Mouse (Mus musculus): ENCODE results near the gene Maoa.
A peak's percentile ranks its signal among the peaks of the same experiment; 100 is the strongest.

The Maoa gene

DNA sequence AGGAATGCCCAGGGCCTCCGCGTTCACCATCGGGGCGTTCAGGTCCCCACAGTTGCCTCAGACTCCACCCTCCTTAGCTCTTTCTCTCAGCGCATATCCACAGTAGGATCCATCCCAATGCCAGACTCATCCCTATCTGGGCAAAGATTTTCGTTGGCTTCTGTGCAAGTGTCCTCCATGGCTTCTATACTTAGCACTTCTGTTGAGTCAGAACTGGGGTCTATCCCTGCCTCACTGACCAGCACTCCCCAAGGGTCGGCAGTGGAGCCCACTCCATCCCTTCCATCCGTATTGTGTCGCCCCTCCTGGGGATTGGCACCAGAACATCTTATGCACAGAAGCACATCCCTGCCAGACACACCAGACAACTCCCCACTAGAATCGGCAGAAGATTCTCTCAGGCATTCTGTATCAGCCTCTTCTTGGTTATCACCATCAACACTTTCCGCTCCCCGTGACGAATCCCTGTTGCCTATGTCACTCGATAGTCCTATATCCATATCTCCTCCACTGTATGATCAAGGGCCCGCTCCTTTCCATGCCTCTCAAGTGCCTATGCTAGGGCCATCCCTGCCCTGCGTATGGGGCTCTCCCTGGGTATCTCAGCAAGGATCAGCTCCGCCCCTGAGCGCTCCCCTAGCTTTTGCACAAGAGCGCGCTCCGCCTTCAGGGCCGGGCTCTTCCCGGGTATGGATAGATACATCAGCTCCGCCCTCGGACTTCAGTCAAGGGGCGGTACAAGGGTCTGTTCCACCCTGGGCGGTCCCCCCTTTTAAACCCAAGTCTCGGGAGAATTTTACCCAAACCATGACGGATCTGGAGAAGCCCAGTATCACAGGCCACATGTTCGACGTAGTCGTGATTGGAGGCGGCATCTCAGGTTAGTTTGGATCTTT lies at the start of gene Maoa:
Gene Maoa (plus strand): TSS at position 665 of the 896 bp plus-strand sequence.
- peak; percentile 91 for DNase-seq (ENCODE audit: low read depth, low spot score)

DNA sequence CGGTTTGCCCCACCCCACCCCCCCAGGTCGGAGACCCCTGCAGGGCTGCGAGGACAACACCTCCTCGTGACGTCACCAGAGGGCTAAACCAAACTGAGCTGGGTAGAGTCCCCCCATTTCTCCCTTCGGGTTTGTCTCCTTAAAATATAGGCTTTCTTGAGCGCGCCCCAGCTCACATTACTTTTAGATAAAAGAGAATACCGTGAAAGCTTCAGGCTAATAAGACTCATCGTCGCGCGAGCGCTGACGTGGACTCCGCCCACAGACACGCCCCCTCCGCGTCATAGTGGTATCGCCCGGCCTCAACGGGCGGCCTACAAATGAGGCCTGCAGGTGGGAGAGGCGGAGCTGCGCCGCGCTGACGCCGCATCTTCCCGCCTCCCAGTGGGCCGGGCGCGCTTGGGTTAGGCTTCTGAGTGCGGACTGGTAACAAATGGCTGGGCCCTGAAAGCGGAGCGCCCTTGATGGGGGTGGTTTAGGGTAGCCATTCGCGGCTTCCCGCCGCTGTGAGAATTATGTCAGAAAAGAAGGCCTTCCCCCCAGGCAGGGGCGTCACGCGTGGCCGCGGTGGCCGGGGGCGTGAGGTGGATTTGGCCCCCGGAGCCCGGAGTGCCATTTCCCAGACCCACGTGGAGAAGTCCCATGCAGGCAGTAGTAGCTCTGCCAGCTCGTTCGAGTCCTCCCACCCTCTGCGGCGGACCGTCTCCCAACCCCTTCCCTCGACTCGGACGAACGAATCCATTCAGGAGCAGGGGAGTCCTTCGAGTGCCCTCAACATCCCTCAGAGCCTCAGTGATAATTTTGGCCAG lies 1.1 kb upstream of the Maoa start:
- DNase-seq (ENCODE audit: low read depth, low spot score) = peak; percentile 93

DNA sequence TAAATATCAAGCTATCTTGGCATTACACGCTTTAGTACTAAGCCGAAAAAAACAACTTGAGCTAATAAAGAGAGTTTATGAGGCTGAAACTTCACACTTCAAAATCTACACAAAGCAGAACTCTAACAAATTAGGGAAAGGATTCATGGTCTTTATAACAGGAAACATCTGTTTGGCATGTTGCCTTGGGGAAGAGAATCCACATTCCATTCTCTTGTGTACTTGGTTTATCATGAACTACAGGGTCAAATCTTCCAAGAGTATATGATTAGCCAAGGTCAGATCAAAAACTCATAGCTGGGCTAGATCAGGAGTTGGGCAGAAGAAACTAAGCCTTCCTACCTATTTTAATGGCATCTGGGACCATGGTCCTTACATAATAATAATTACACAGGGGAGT lies 37.0 kb downstream of the Maoa start:
- no peak for DNase-seq (ENCODE audit: low read depth, low spot score)

DNA sequence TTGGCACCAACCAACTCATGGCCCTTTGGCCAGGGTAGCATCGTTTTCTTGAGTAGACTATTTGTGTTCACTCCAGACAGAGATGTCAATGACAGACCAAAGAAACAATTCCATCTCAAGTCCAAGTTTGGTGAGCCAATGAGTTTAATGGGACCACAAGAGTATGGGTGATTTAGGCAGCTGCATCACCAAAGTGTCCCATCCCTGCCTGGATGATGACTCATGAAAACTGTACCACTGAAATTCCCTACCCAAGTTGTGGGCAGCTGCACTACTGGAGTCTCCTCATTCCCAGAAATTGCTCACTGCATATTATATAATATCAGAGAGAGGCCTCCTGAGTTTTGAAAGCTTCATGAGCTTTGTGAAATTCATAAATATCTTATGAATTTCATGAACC lies 86.6 kb downstream of the Maoa start:
- no peak for DNase-seq (ENCODE audit: low read depth, low spot score)

DNA sequence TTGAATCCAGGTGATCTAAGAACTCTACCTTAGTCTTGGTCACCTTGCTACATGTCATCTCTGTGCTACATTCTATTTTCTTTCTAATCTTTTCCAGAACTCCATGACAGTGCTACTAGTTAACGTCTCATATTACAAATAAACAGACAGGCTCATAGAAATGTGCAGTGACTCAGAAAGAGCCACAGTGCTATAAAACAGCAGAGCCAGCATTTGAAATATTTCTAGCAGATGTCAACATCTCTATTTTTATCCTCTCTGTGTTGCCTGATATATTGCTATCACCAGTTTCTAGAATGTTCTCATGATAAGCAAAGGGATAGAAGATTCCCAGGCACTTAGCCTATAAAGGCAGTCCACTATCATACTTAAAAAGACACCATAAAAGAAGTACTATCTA lies 94.5 kb downstream of the Maoa start:
- no peak for DNase-seq (ENCODE audit: low read depth, low spot score)

Data from ZHBTc4 (cell line).